Mouse (Mus musculus) embryonic fibroblast, embryonic 13.5 days (primary cell): ENCODE data around the gene Vps26b. TPM values are rescaled to one million over a fixed set of nuclear protein-coding genes. Genes with fewer than 3 reads are reported as not detected.
A peak's percentile ranks its signal among the peaks of the same experiment; 100 is the strongest.

Experiments
- H3K27ac ChIP-seq: 2 replicates; pipeline ENCODE4 v1.5.1; 2012; ENCODE audit warnings: low read length, control low read depth, inconsistent platforms; ENCODE audit not compliant: insufficient read depth
- H3K4me1 ChIP-seq: 2 replicates; pipeline ENCODE4 v1.6.1; 2011; ENCODE audit warnings: low read length; ENCODE audit not compliant: control insufficient read depth, insufficient read depth
- H3K4me3 ChIP-seq: 2 replicates; pipeline ENCODE4 v1.5.1; 2011; ENCODE audit warnings: mild to moderate bottlenecking, control low read depth, low read length; ENCODE audit not compliant: insufficient read depth
- CTCF ChIP-seq: IDR thresholded peaks from 2 replicates; pipeline ENCODE4 v1.5.1; 2011; ENCODE audit warnings: mild to moderate bottlenecking, control low read depth, low read length, moderate library complexity, borderline replicate concordance; ENCODE audit not compliant: insufficient read depth
- POLR2A ChIP-seq: IDR thresholded peaks from 2 replicates; pipeline ENCODE4 v1.6.1; 2011; ENCODE audit warnings: low read depth, mild to moderate bottlenecking, control low read depth, low read length, moderate library complexity
- polyA plus RNA-seq: library from polyadenylated mRNA; stranded (reverse); fragments of >200 nt; gene quantifications from 2 replicates; pipeline ENCODE4 v1.2.4, GENCODE M21; 2011; ENCODE audit warnings: low read depth; ENCODE audit not compliant: missing spikeins, insufficient read length

Vps26b gene
- polyA plus RNA-seq, 1 experiment, result 45.6 TPM

DNA sequence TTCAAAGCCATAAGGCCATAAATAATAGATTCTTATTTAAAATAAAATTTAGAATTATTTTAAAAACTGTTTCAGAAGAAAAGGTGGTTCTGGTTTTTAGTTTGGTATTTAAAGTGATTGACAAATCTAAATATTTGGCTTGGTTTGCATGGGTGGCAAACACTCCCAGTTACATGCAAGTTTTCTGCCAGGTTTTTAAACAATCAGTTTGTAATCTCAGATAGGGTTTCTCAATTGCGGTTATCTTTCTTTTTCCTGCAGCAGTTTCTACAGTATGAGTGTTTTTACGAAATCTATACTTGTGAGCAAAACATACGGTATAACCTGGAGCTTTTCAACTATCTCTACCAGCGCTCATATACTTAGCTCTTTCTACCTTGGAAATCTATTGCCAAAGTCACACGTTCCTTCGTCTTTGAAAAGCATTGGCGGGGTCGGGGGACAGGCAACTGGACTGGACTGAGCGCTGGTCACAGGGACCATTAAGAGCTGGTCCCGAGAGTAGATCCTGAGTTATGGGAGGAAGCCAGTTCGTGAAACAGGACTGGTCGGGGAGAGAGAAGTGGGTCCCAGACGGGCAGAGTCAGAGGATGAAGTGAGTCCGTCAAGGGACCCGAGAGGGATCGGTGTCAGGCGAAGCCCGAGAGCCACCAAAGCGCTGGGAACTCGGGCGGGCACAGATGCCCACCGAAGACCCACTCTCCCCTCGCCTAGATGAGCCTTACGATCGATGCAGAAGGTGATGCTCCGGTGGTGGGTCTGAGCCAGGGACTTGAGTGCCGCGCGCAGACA lies 31.0 kb downstream of the Vps26b start:
- Histone ChIP-seq H3K4me1 (peaks cover 8% of the 10 kb centered on the region), H3K4me3 (peak overlapping the region; percentile 91), H3K27ac (0 out of 2 replicates have a peak overlapping the region, but pooled peaks have one; percentile 46)
- TF ChIP-seq POLR2A (no peak), CTCF (no peak)

GRCm38 (mm10) chr9:26997501-26997900 lies 32.4 kb downstream of the Vps26b start:
- no peak overlapping the region for H3K4me3 ChIP-seq
- TF ChIP-seq POLR2A, result no peak
- no peak for TF ChIP-seq CTCF
- H3K4me1 ChIP-seq, result peaks cover 8% of the 10 kb centered on the region
- no peak overlapping the region for H3K27ac ChIP-seq

DNA sequence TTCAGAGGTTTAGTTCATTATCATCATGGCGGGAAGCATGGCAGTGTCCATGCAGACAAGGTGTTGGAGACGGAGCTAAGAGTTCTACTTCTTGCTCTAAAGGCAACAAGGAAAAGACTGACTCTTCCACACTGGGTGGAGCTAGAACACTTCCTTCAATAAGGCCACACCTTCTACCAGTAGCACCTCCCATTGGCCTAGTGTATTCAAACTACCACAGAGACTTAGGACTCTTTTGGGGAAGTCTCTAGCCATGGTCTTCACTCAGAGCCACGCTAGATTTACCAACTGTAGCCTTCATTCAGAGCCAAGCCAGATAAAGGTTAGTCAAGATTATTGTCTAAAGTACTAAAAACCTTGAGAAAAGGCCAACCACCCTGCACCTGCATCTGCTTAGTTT lies 32.8 kb downstream of the Vps26b start:
- no peak for TF ChIP-seq POLR2A
- TF ChIP-seq CTCF, result no peak
- Histone ChIP-seq H3K4me1 (peaks cover 8% of the 10 kb centered on the region), H3K4me3 (no peak overlapping the region), H3K27ac (no peak overlapping the region)

GRCm38 (mm10) chr9:26993900-26994299 lies 36.0 kb downstream of the Vps26b start:
- Histone ChIP-seq H3K4me3 (no peak overlapping the region), H3K4me1 (peaks cover 2% of the 10 kb centered on the region; the same call in 1 of the 2 replicates), H3K27ac (no peak overlapping the region)
- TF ChIP-seq POLR2A, result no peak
- no peak for TF ChIP-seq CTCF

DNA sequence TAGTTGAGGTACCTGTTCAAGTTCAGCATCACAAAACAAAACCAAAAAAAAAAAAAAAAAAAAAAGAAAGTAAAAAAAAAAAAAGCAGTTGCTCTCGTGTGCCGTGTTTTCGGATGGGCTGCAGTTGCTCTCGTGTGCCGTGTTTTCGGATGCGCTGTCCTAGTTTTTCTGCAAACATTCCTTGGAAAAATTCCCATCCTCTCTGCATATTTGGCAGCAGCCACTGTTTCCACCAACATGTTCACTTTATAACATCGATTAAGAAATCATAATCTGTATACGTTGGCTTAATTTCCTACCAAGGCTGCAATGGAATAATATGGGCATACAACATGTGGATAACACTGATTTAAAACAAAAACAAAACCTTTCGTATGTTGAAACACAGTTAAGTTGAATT lies 36.7 kb downstream of the Vps26b start:
- TF ChIP-seq CTCF (no peak), POLR2A (no peak)
- Histone ChIP-seq H3K4me1 (peaks cover under 1% of the 10 kb centered on the region; the same call in 1 of the 2 replicates), H3K27ac (no peak overlapping the region), H3K4me3 (no peak overlapping the region)

GRCm38 (mm10) chr9:26990181-26990580 lies 39.7 kb downstream of the Vps26b start:
- Histone ChIP-seq H3K4me1 (no peaks in the 10 kb centered on the region; the same call in 1 of the 2 replicates), H3K27ac (no peak overlapping the region), H3K4me3 (no peak overlapping the region)
- TF ChIP-seq CTCF (no peak), POLR2A (no peak)

DNA sequence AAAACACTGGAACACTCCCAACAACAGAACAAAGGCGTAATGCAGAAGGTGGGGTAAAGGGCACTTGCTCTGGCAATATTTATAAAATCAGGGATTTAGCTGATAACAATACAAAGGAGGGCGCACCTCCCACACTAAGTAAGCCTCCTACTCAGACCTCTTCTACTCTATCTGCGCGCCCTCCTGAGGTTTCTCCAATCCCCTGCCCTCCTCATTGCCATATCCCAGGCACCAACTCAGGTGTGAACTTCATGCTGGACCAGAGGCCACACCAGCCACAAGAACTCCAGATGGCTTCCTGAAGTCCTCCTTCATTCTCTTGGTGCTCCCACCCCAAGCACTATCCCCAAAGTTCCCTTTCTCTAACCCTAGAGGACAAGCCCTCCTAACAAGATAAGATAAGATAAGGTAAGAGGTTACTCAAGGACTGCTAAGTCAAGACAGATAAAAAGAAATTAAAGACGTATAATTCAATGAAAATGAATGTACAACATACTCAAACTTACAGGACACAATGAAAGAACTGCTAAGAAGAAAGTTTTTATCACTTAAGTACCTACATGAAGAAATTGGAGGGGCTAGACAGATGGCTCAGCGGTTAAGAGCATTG lies 44.1 kb downstream of the Vps26b start:
- no peak overlapping the region for H3K27ac ChIP-seq
- TF ChIP-seq CTCF (no peak), POLR2A (no peak)
- H3K4me3 ChIP-seq, result no peak overlapping the region
- no peaks in the 10 kb centered on the region; the same call in 1 of the 2 replicates for H3K4me1 ChIP-seq

- Histone ChIP-seq H3K4me1 (no peaks in the 10 kb centered on the region; the same call in 1 of the 2 replicates), H3K27ac (no peak overlapping the region), H3K4me3 (no peak overlapping the region)
- TF ChIP-seq CTCF, result no peak
- TF ChIP-seq POLR2A, result no peak
Observed at GRCm38 (mm10) chr9:26985090-26985613, 44.7 kb downstream of the Vps26b start.

DNA sequence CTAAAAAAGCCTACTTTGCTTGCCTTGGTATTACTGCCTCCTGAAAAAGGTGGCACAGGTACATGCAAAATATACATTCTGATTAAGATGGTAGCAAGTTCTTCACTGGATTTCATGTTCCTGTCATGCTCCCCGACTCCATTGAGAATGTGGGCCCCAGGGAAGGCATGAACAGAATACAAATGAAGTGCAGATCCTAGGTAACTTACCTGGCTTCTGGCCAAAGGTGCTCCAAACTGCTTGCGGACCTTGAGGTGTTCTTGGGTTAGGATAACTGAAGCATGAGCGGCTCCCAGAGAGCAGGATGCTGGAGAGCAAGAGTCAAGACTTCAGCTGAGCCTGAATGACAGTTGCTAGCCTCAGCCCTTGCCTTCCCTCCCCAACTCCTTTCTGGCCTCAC lies 51.1 kb downstream of the Vps26b start:
- no peaks in the 10 kb centered on the region for H3K4me1 ChIP-seq
- no peak overlapping the region for H3K4me3 ChIP-seq
- no peak overlapping the region for H3K27ac ChIP-seq
- TF ChIP-seq POLR2A (no peak), CTCF (no peak)

DNA sequence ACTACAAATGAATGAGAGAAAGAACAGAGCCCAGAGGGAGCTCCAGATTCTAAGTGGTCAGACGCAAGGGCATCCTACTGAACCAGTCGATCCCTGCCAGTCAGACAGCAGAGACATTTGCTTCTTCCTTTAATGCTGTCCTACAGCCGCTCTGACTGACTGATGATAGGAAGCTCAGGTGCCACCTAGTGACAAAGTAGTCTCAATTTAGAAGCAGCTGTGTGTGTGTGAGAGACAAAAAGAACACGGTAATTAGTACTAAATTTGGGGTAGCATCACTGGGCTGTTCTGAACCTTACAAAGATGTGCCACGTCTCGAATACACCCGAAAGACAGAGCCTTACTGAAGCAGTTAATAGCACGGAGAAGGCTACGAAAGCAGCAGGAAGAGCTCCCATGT lies 52.1 kb downstream of the Vps26b start:
- TF ChIP-seq POLR2A (no peak), CTCF (no peak)
- no peak overlapping the region for H3K27ac ChIP-seq
- no peaks in the 10 kb centered on the region for H3K4me1 ChIP-seq
- no peak overlapping the region for H3K4me3 ChIP-seq

Other genes with a start within 250 kb of the Vps26b start
- gene Glb1l2, start 223.6 kb downstream of the Vps26b start, polyA plus RNA-seq, result 0.35 TPM in 1 of 2 replicates, not detected in the other
- gene Glb1l3, start 169.2 kb downstream of the Vps26b start, polyA plus RNA-seq, result not detected in 2 replicates
- not detected in 2 replicates for gene Gm1110, start 107.0 kb downstream of the Vps26b start, polyA plus RNA-seq
- 24.0 and 28.9 TPM in 2 replicates for gene Acad8, start 30.5 kb downstream of the Vps26b start, polyA plus RNA-seq
- gene Thyn1, start 30.4 kb downstream of the Vps26b start, polyA plus RNA-seq, result 158 and 161 TPM in 2 replicates
- gene Ncapd3, start 110 bp upstream of the Vps26b start, polyA plus RNA-seq, result 16.7 and 18.2 TPM in 2 replicates
- 45.6 and 50.3 TPM in 2 replicates for gene Jam3, start 125.4 kb upstream of the Vps26b start, polyA plus RNA-seq